Mouse (Mus musculus) hindbrain, postnatal 0 days (tissue): Measurements from ENCODE around the gene Ccl3. TPM values are rescaled to one million over a fixed set of nuclear protein-coding genes. Genes with fewer than 3 reads are reported as not detected.

Experiments used
- ATAC-seq: fragments of 200-750 bp; cut with Nextera tagmentation; 2 replicates; pipeline ENCODE4 v1.8.0; 2017; ENCODE audit warnings: mild to moderate bottlenecking, moderate TSS enrichment, moderate library complexity
- DNase-seq: peaks from one replicate; pipeline ENCODE4 v3.0.0-alpha.2; 2015; ENCODE audit warnings: low spot score
- H3K27ac ChIP-seq: fragments of 300-500 bp; sonication (generic); 2 replicates; pipeline ENCODE4 v1.5.1; 2014; ENCODE audit warnings: mild to moderate bottlenecking
- H3K27me3 ChIP-seq: fragments of 300-500 bp; sonication (generic); 2 replicates; pipeline ENCODE4 v1.6.1; 2014; ENCODE audit warnings: low read length, mixed read lengths; ENCODE audit not compliant: insufficient read depth
- H3K36me3 ChIP-seq: fragments of 300-500 bp; sonication (generic); 2 replicates; pipeline ENCODE4 v1.6.1; 2014; ENCODE audit warnings: low read length, mixed read lengths; ENCODE audit not compliant: insufficient read depth
- H3K4me1 ChIP-seq: fragments of 300-500 bp; sonication (generic); 2 replicates; pipeline ENCODE4 v1.6.1; 2014; ENCODE audit warnings: antibody characterized with exemption, low read length, mixed read lengths; ENCODE audit not compliant: insufficient read depth
- H3K4me2 ChIP-seq: fragments of 300-500 bp; sonication (generic); 2 replicates; pipeline ENCODE4 v1.6.1; 2014; ENCODE audit warnings: low read depth, mild to moderate bottlenecking, low read length, moderate library complexity, mixed read lengths
- H3K4me3 ChIP-seq: fragments of 300-500 bp; sonication (generic); 2 replicates; pipeline ENCODE4 v1.5.1; 2014; ENCODE audit warnings: low read length
- H3K9ac ChIP-seq: fragments of 300-500 bp; sonication (generic); replicated peaks from 2 replicates; pipeline ENCODE4 v1.6.1; 2014; ENCODE audit warnings: mild to moderate bottlenecking, low read length, moderate library complexity, mixed read lengths
- H3K9me3 ChIP-seq: fragments of 300-500 bp; sonication (generic); 2 replicates; pipeline ENCODE4 v1.6.1; 2016; ENCODE audit warnings: low read length, mixed read lengths
- CTCF ChIP-seq: IDR thresholded peaks from 2 replicates; pipeline ENCODE4 v1.5.1; 2016; ENCODE audit warnings: antibody characterized with exemption, control low read depth, low read depth
- WGBS: fragments of 180-500 bp; shearing (Covaris S2); extraction: QIAGEN DNeasy Blood & Tissue Kit; methylation state at CpG from one replicate; pipeline ENCODE4 v1.1.7; 2014; 5-methylcytosine and 5-hydroxymethylcytosine counted together
- polyA plus RNA-seq: library from polyadenylated mRNA; unstranded; fragments of >200 nt; fragmentation: Nextera tagmentation; extraction: Ambion mirVana; gene quantifications from 2 replicates; pipeline ENCODE4 v1.2.1, GENCODE M21; 2015
- total RNA-seq: library from RNA; depleted of rRNA; stranded (reverse); fragments of >200 nt; gene quantifications from 2 replicates; pipeline ENCODE4 v1.2.3, GENCODE M21; 2014; rRNA removed

Ccl3 gene
- total and polyA plus RNA-seq, 2 experiments from 2014 or later, result 1.4 to 2.8 TPM

DNA sequence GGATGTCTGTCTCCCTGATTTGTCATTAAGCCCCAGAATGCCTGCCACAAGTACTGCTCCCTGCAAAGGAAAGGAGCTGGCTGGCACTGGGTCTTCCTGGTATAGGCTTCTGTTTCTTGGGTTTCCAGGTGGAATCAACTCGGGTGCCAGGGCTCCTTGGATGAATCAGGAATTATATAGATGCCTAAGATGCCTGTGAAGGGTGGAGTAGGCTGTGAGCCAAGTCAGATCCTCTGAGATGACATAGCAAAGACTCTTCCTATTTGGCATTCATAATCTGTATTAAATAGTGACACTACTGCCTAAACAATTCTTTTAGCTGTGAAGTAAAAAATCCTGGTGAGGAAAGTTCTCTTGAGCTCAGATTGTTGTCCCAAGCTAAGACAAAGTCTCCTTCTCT, 42.8 kb downstream of the Ccl3 start:
- no peaks in the 10 kb centered on the region for H3K4me1 ChIP-seq
- no peak for ATAC-seq
- H3K27ac ChIP-seq, result no peak overlapping the region
- H3K4me3 ChIP-seq, result no peak overlapping the region
- TF ChIP-seq CTCF, result no peak
- no peak overlapping the region for H3K4me2 ChIP-seq
- 38% methylated on average over 1 of the region's 1 CpGs for WGBS
- no peaks in the 10 kb centered on the region for H3K27me3 ChIP-seq
- no peaks in the 10 kb centered on the region for H3K36me3 ChIP-seq
- no peaks in the 10 kb centered on the region for H3K9me3 ChIP-seq
- H3K9ac ChIP-seq, result no peak overlapping the region
- DNase-seq, result no peak

- Histone ChIP-seq H3K9me3 (no peaks in the 10 kb centered on the region), H3K27me3 (no peaks in the 10 kb centered on the region), H3K36me3 (no peaks in the 10 kb centered on the region), H3K4me1 (no peaks in the 10 kb centered on the region), H3K27ac (no peak overlapping the region), H3K4me2 (no peak overlapping the region), H3K4me3 (no peak overlapping the region), H3K9ac (no peak overlapping the region)
- ATAC-seq, result no peak
- WGBS, result 95% methylated on average over 3 of the region's 3 CpGs
- TF ChIP-seq CTCF, result no peak
- no peak for DNase-seq
Measured at GRCm38 (mm10) chr11:83605535-83605934, 43.6 kb downstream of the Ccl3 start.

DNA sequence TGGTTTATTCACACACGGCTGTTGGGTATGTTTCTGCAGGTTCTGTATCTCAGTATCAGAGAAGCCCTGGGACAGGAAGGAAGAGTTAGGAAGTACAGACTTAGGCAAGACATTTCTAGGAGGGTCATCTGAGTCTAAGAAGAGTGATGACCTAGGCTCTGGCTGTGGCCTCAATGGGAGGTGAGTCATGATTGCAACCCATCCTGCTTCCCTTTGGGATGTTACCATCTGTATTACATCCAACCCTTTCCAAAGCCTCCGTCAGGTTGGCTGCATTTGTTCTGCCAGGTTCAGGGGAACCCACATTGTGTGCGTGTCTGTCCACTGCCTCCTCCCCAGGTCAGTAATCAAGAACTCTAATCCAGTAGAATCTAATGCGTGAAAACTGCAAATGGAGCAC, 44.5 kb downstream of the Ccl3 start:
- DNase-seq (no peak), ATAC-seq (no peak)
- TF ChIP-seq CTCF, result no peak
- Histone ChIP-seq H3K27me3 (no peaks in the 10 kb centered on the region), H3K9me3 (no peaks in the 10 kb centered on the region), H3K4me2 (no peak overlapping the region), H3K27ac (no peak overlapping the region), H3K4me1 (no peaks in the 10 kb centered on the region), H3K4me3 (no peak overlapping the region), H3K36me3 (no peaks in the 10 kb centered on the region), H3K9ac (no peak overlapping the region)
- 92% methylated on average over 4 of the region's 4 CpGs for WGBS

DNA sequence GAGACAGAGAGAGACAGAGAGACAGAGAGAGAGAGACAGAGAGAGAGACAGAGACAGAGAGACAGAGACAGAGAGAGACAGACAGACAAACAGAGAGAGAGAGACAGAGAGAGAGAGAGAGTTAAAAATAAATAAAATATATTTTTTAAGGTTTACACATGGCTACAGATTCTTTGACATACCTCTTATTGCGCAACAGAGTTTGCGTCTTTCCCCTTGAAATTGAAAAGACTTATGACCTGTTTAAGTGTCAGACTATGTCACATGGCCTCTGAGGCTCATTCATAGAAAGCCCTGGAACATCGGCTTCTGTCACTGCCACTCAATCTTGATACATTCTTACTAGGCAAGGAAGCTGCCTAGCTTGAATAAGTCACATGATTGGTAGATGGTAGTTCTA, 45.8 kb downstream of the Ccl3 start:
- Histone ChIP-seq H3K4me2 (no peak overlapping the region), H3K9ac (no peak overlapping the region), H3K9me3 (no peaks in the 10 kb centered on the region), H3K4me1 (no peaks in the 10 kb centered on the region), H3K36me3 (no peaks in the 10 kb centered on the region), H3K27me3 (no peaks in the 10 kb centered on the region), H3K27ac (no peak overlapping the region), H3K4me3 (no peak overlapping the region)
- no peak for DNase-seq
- no peak for ATAC-seq
- 95% methylated on average over 3 of the region's 3 CpGs for WGBS
- TF ChIP-seq CTCF, result no peak

DNA sequence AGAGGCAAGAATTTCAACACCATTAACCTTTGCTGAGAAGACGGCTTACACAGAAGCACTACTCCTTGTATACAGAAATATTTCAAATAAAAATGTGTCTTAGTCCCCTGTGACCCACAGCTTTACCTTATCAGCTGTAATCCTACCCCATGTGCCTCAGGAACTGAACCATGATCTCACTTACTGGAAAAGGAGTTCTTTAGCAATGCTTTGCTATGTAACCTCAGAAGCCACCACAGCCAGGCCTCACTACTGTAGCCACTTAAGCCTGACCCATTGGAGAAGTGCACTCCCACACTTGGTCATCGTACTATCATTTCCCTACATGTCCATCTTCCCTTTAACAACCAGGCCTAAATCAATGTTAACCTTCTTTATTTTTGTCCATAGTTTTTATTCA, 48.6 kb downstream of the Ccl3 start:
- no peak overlapping the region for H3K4me3 ChIP-seq
- H3K9me3 ChIP-seq, result no peaks in the 10 kb centered on the region
- 80% methylated on average over 2 of the region's 2 CpGs for WGBS
- no peak for TF ChIP-seq CTCF
- no peaks in the 10 kb centered on the region for H3K4me1 ChIP-seq
- no peaks in the 10 kb centered on the region for H3K27me3 ChIP-seq
- ATAC-seq (no peak), DNase-seq (no peak)
- H3K9ac ChIP-seq, result no peak overlapping the region
- no peak overlapping the region for H3K4me2 ChIP-seq
- H3K27ac ChIP-seq, result no peak overlapping the region
- no peaks in the 10 kb centered on the region for H3K36me3 ChIP-seq

DNA sequence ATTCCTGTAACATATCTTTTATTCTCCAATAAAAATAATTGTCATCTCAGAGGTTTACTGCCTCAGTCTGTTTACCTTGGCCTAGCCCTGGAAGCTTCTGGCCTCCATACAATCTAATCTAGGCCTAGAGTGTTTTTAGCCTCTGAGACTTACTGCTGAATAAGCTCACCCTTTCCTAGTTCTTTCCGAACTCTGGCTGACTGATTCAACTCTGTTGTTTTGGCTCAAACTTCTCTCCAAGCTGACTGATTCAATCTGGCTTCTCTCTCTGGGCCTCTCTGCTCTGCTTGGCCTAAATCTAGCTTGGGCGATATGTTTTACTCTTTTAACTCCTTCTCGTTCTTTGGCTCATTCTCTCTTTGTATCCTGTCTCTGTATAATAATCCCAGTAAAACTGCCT, 50.2 kb downstream of the Ccl3 start:
- Histone ChIP-seq H3K27me3 (no peaks in the 10 kb centered on the region), H3K36me3 (no peaks in the 10 kb centered on the region), H3K9ac (no peak overlapping the region), H3K27ac (no peak overlapping the region), H3K9me3 (no peaks in the 10 kb centered on the region), H3K4me1 (no peaks in the 10 kb centered on the region), H3K4me3 (no peak overlapping the region), H3K4me2 (no peak overlapping the region)
- WGBS, result 85% methylated on average over 3 of the region's 3 CpGs
- ATAC-seq (no peak), DNase-seq (no peak)
- TF ChIP-seq CTCF, result no peak

DNA sequence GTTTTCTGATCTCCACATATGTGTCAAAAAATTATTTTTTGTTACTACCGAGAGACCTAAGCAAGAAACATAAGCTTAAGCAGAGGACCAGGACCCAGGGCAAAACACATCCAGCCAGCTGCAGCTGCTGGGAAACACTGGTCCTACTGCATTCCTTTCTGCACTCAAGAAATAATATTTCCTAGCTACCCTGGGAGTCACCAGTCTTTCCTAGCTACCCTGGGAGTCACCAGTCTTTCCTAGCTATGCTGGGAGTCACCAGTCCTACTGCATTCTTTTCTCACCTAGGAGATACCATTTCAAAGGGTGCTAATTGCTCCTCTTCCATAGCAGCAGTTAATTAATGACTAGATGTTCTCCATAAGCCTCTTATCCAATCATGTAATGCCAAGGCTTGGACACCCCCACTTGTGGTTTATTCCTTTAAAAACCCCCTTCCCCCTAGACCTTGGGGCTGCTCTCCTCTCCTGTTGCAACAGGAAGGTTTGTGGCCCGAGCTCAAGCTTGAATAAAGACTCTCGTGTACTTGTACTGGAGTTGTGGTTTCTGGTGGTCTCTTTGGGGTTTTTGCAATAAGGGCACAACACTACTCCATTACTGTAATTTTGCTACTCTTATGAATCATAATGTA, 50.8 kb downstream of the Ccl3 start:
- DNase-seq, result no peak
- H3K9ac ChIP-seq, result no peak overlapping the region
- 88% methylated on average over 3 of the region's 3 CpGs for WGBS
- H3K4me1 ChIP-seq, result no peaks in the 10 kb centered on the region
- no peak overlapping the region for H3K4me2 ChIP-seq
- H3K9me3 ChIP-seq, result no peaks in the 10 kb centered on the region
- ATAC-seq, result no peak
- no peaks in the 10 kb centered on the region for H3K27me3 ChIP-seq
- no peaks in the 10 kb centered on the region for H3K36me3 ChIP-seq
- TF ChIP-seq CTCF, result no peak
- H3K4me3 ChIP-seq, result no peak overlapping the region
- H3K27ac ChIP-seq, result no peak overlapping the region

Other genes starting within 250 kb of the Ccl3 start
- 122 and 128 TPM in 2 replicates for gene Rasl10b, start 240.2 kb downstream of the Ccl3 start, total RNA-seq
- gene Rasl10b, start 240.2 kb downstream of the Ccl3 start, polyA plus RNA-seq, result 42.2 and 44.6 TPM in 2 replicates
- gene Gas2l2, start 219.9 kb downstream of the Ccl3 start, total RNA-seq, result 0.14 and 1.0 TPM in 2 replicates
- 0.69 and 1.4 TPM in 2 replicates for gene Gas2l2, start 219.9 kb downstream of the Ccl3 start, polyA plus RNA-seq
- gene 1700020L24Rik, start 211.7 kb downstream of the Ccl3 start, total RNA-seq, result 0.37 and 4.8 TPM in 2 replicates
- gene 1700020L24Rik, start 211.7 kb downstream of the Ccl3 start, polyA plus RNA-seq, result 0.65 and 1.4 TPM in 2 replicates
- gene Mmp28, start 186.3 kb downstream of the Ccl3 start, total RNA-seq, result 8.7 and 9.1 TPM in 2 replicates
- gene Mmp28, start 186.3 kb downstream of the Ccl3 start, polyA plus RNA-seq, result 2.4 and 2.6 TPM in 2 replicates
- 14.4 and 22.3 TPM in 2 replicates for gene Taf15, start 176.3 kb downstream of the Ccl3 start, total RNA-seq
- gene Taf15, start 176.3 kb downstream of the Ccl3 start, polyA plus RNA-seq, result 13.2 and 13.6 TPM in 2 replicates
- not detected in 2 replicates for gene Heatr9, start 127.2 kb downstream of the Ccl3 start, total RNA-seq
- not detected in 2 replicates for gene Heatr9, start 127.2 kb downstream of the Ccl3 start, polyA plus RNA-seq
- not detected in 2 replicates for gene Ccl5, start 118.8 kb downstream of the Ccl3 start, total RNA-seq
- 0.38 TPM in 1 of 2 replicates, not detected in the other for gene Ccl5, start 118.8 kb downstream of the Ccl3 start, polyA plus RNA-seq
- gene Ccl9, start 70.7 kb downstream of the Ccl3 start, total RNA-seq, result 0.97 and 1.9 TPM in 2 replicates
- 1.7 and 1.9 TPM in 2 replicates for gene Ccl9, start 70.7 kb downstream of the Ccl3 start, polyA plus RNA-seq
- 0.40 TPM in 1 of 2 replicates, not detected in the other for gene Ccl6, start 56.3 kb downstream of the Ccl3 start, total RNA-seq
- 3.3 and 3.7 TPM in 2 replicates for gene Ccl6, start 56.3 kb downstream of the Ccl3 start, polyA plus RNA-seq
- gene Rpl9-ps1, start 3.7 kb downstream of the Ccl3 start, total RNA-seq, result not detected in 2 replicates
- gene Rpl9-ps1, start 3.7 kb downstream of the Ccl3 start, polyA plus RNA-seq, result not detected in 2 replicates
- not detected in 2 replicates for gene Ccl4, start 13.2 kb upstream of the Ccl3 start, total RNA-seq
- gene Ccl4, start 13.2 kb upstream of the Ccl3 start, polyA plus RNA-seq, result 0.39 and 0.77 TPM in 2 replicates
- not detected in 2 replicates for gene Wfdc17, start 54.6 kb upstream of the Ccl3 start, total RNA-seq
- 1.00 and 1.1 TPM in 2 replicates for gene Wfdc17, start 54.6 kb upstream of the Ccl3 start, polyA plus RNA-seq
- 0.84 TPM in 1 of 2 replicates, not detected in the other for gene Wfdc18, start 59.7 kb upstream of the Ccl3 start, total RNA-seq
- not detected in 2 replicates for gene Wfdc18, start 59.7 kb upstream of the Ccl3 start, polyA plus RNA-seq
- gene Wfdc21, start 97.6 kb upstream of the Ccl3 start, total RNA-seq, result not detected in 2 replicates
- 0.78 TPM in 1 of 2 replicates, not detected in the other for gene Wfdc21, start 97.6 kb upstream of the Ccl3 start, polyA plus RNA-seq
- gene Heatr6, start 104.3 kb upstream of the Ccl3 start, total RNA-seq, result 24.6 and 28.5 TPM in 2 replicates
- gene Heatr6, start 104.3 kb upstream of the Ccl3 start, polyA plus RNA-seq, result 25.8 and 26.2 TPM in 2 replicates
- not detected in 2 replicates for gene Hnf1b, start 200.7 kb upstream of the Ccl3 start, total RNA-seq
- gene Hnf1b, start 200.7 kb upstream of the Ccl3 start, polyA plus RNA-seq, result 0.30 and 0.40 TPM in 2 replicates